Mouse (Mus musculus) left cerebral cortex, postnatal 36 days (tissue): ENCODE measurements around the gene Nt5c2. TPM values are rescaled to one million over a fixed set of nuclear protein-coding genes. Genes with fewer than 3 reads are reported as not detected.

Source experiments
- DNase-seq, 2 experiments: peaks; one replicate each; pipeline ENCODE4 v3.0.0; 2021 to 2022; ENCODE audit warnings: low spot score in 2 of 2, mixed read lengths in 1 of 2
- intact Hi-C: fragments of 180-260 bp; cut with DNase I; formaldehyde crosslinking; loops from one replicate; pipeline ENCODE4 v1.15.1; 2025
- total RNA-seq, 2 experiments: library from RNA; stranded (reverse); gene quantifications; 2 replicates each; pipeline ENCODE4 v1.2.3; 2021

The Nt5c2 gene
- 10 to 100 TPM; 68.1 to 78.8 TPM for total RNA-seq

- intact Hi-C loops = no loop called here
- peak; percentile 74 to 83 for DNase-seq
These were observed at the start of gene Nt5c2, which contains the start of gene Ina for GRCm38 (mm10) chr19:47014447-47015381. TSS of gene Nt5c2 (minus strand) at chr19:47015153. TSS of gene Ina (plus strand) at chr19:47014698.

GRCm38 (mm10) chr19:47057684-47058083 is 42.7 kb upstream of the Nt5c2 start:
- intact Hi-C loops = no loop called here
- DNase-seq = no peak

GRCm38 (mm10) chr19:47053471-47053870 is 38.5 kb upstream of the Nt5c2 start:
- intact Hi-C loops = no loop called here
- no peak for DNase-seq

- no peak for DNase-seq
- intact Hi-C loops = no loop called here
These were observed 38.0 kb upstream of the Nt5c2 start for GRCm38 (mm10) chr19:47052927-47053326.

- DNase-seq = peak; percentile 87 to 88
These were observed 35.5 kb upstream of the Nt5c2 start, which contains the start of gene Pcgf6 for GRCm38 (mm10) chr19:47050271-47051032. TSS of gene Pcgf6 (minus strand) at chr19:47050906.

GRCm38 (mm10) chr19:47049840-47050239 is 34.9 kb upstream of the Nt5c2 start:
- DNase-seq = no peak

More at GRCm38 (mm10) chr19:47050271-47051032, 35.5 kb upstream of the Nt5c2 start, which contains the start of gene Pcgf6:
- intact Hi-C loops = no loop called here

GRCm38 (mm10) chr19:47049061-47049460 is 34.1 kb upstream of the Nt5c2 start:
- intact Hi-C loops = loop anchor here (5.0 kb wide), 1 partner anchor 172 kb away; no protein-coding TSS in a partner anchor
- DNase-seq = no peak

More at GRCm38 (mm10) chr19:47049840-47050239, 34.9 kb upstream of the Nt5c2 start:
- intact Hi-C loops = loop anchor here (5.0 kb wide), 1 partner anchor 173 kb away; no protein-coding TSS in a partner anchor

GRCm38 (mm10) chr19:47047236-47047833 is 32.4 kb upstream of the Nt5c2 start:
- no peak for DNase-seq
- intact Hi-C loops = loop anchor here (5.0 kb wide), 1 partner anchor 170 kb away; no protein-coding TSS in a partner anchor

GRCm38 (mm10) chr19:47046343-47046742 is 31.4 kb upstream of the Nt5c2 start:
- intact Hi-C loops = loop anchor here (5.0 kb wide), 1 partner anchor 169 kb away; no protein-coding TSS in a partner anchor
- DNase-seq = no peak

- DNase-seq = no peak
- intact Hi-C loops = no loop called here
These were observed 28.7 kb upstream of the Nt5c2 start for GRCm38 (mm10) chr19:47043608-47044007.

- DNase-seq = no peak
These were observed 25.9 kb upstream of the Nt5c2 start for GRCm38 (mm10) chr19:47040720-47041473.

GRCm38 (mm10) chr19:47036596-47036995 is 21.6 kb upstream of the Nt5c2 start:
- intact Hi-C loops = no loop called here
- DNase-seq = no peak

More at GRCm38 (mm10) chr19:47040720-47041473, 25.9 kb upstream of the Nt5c2 start:
- intact Hi-C loops = no loop called here

- DNase-seq = peak; percentile 53 to 61
- intact Hi-C loops = no loop called here
These were observed 20.0 kb upstream of the Nt5c2 start for GRCm38 (mm10) chr19:47034916-47035315.

- no peak for DNase-seq
- intact Hi-C loops = no loop called here
These were observed 16.8 kb upstream of the Nt5c2 start for GRCm38 (mm10) chr19:47031770-47032169.

GRCm38 (mm10) chr19:47029796-47030195 is 14.8 kb upstream of the Nt5c2 start:
- intact Hi-C loops = no loop called here
- no peak for DNase-seq

GRCm38 (mm10) chr19:47026513-47026912 is 11.6 kb upstream of the Nt5c2 start:
- intact Hi-C loops = no loop called here
- DNase-seq = no peak

GRCm38 (mm10) chr19:47024954-47025353 is 10.0 kb upstream of the Nt5c2 start:
- DNase-seq = peak; percentile 52 to 78
- intact Hi-C loops = no loop called here

GRCm38 (mm10) chr19:47023546-47023945 is 8.6 kb upstream of the Nt5c2 start:
- no peak for DNase-seq

GRCm38 (mm10) chr19:47022709-47023108 is 7.8 kb upstream of the Nt5c2 start:
- DNase-seq = no peak
- intact Hi-C loops = no loop called here

More at GRCm38 (mm10) chr19:47023546-47023945, 8.6 kb upstream of the Nt5c2 start:
- intact Hi-C loops = no loop called here
